Mouse (Mus musculus): ENCODE results near the gene Foxp3.

- TF ChIP-seq POLR2A (IDR thresholded peaks at IDR 0.05; ENCODE audit: low read depth, low read length) (no peak), CTCF (IDR thresholded peaks at IDR 0.05; ENCODE audit: extremely low read depth, insufficient read length, insufficient replicate concordance, low read depth, low read length) (no peak)
Measured at GRCm38 (mm10) chrX:7583881-7584280, 10.4 kb downstream of the Foxp3 start.

Measured in small intestine, adult 2 months (tissue).